Mouse (Mus musculus): Measurements from ENCODE around the gene Prkar1b.

DNA sequence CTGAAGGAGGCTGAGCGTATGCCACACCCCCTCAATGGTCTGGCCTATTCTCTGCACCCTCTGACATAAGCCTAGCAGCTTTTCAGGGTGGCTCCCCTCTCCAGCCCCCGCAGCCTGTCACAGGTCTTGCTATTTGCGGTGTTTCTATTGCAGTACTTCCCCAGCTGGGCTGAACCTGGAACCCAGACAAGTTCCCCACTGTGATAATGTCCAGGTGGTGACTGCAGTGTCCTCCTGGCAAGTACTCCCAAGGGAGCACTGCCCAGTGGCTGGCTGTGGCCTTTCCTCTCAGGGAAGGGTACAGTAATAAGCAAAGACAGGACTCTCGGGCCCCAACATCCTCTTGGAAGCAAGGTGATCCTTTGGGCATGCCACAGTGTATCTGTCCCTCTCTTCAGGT, 66.0 kb downstream of the Prkar1b start:
- TF ChIP-seq EP300 (IDR thresholded peaks at IDR 0.05; ENCODE audit: low read depth) (no peak), CTCF (IDR thresholded peaks at IDR 0.05; ENCODE audit: low read depth) (no peak)

Measured in liver, postnatal 0 days (tissue).